Mouse (Mus musculus) liver, adult 2 months (tissue): ENCODE measurements around the gene Zbtb45.

ENCODE experiments used
- CTCF ChIP-seq: fragments of 200-500 bp; IDR thresholded peaks from 2 replicates; pipeline ENCODE4 v1.5.1; 2011; ENCODE audit warnings: low read depth, low read length, control low read depth
- POLR2A ChIP-seq: fragments of 200-500 bp; IDR thresholded peaks from 2 replicates; pipeline ENCODE4 v1.6.1; 2011; ENCODE audit warnings: low read length, control low read depth; ENCODE audit not compliant: insufficient read depth; ENCODE audit errors: extremely low read depth

DNA sequence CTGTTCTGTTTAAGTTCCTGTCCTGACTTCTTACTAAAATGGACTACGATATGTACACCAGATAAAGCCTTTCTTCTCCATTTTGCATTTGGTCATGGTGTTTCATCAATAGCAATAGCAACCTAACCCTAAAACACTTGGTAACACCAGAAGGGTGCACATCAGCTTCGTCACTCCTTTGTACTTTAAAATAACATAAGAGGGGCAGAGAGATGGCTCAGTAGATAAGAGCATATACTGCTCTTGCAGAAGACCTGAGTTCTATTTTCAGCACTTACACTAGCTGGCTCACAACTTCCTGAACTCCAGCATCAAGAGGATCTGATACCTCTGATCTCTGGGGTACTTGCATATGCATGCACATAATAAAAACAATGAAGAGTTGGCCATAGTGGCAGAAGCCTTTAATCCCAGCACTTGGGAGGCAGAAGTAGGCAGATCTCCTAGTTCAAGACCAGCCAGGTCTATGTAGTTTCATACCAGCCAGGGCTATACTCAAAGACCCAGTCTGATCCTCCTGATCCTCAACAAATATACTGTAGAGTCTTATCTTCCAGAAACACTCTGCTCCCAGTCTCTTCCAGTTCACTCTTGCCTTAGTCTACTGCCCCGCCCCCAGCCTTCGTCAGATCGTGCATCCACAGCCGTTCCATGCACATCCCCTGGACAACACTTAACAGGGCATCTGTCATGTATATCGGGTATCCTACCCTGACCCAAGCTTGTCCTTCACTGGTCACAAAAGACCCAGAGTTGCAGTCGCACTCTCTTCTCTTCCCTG is 22.2 kb downstream of the Zbtb45 start:
- TF ChIP-seq POLR2A (no peak), CTCF (no peak)
